Mouse (Mus musculus): ENCODE measurements around the gene Reln.

Gene Reln

DNA sequence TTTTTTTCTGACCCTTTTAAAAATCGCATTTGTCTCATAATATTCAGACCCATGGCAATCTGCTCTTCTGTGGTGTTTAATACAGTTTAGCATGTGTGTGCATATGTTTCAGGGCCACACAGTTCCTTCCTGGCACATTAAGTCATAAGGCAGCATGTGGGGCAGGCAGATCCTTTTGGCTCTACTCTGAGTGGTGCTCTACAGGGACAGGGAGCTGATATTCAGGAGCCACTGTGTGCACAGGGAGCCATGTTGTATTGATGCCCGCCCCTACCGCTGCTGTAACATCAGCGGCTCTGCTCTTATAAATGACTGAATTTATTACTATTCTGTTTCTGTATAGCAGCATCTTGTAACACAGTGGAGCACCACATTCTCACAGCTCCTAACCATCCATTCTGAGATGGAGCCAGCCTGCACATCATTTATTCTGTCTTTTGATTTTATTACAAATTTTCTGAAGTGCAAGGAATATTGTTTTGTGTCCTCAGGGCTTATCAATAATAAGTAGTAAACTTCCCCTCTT, 410.3 kb downstream of the Reln start:
- no peak for DNase-seq (ENCODE audit: low spot score in 2 of 2)

DNA sequence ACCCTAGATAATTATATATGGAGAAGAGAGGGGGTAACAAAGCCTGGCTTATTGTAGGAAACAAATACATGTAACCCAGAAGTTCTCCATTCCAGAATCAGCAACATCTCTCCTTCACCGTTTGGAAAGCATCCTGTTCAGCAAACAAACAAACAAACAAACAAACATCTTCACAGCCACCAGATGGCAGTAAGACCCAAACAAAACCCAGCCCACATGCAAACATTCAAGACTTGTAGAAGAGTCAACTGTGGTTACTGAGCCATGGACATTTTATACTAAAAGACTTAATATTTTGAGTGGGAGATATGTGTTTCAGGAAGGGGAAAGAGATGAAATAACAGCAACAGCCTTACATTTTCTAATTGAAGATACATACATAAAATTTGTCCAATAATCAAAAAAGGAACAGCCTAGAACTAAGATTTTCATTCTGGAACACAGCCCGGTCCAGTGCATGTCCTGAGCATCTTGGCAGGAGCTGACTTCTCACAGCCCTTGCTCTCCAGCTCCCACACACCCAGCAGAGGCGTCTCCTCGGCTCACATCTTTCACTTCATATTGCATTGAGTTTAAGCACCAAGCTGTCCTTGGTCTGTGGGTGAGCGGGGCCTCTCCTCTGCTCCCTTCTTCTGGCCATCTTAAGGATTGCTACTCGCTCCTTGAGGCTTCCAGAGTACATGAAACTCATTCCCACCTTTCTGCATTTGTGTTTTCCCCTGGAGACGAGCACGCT, 411.0 kb downstream of the Reln start:
- DNase-seq (ENCODE audit: low spot score in 2 of 2) = no peak

DNA sequence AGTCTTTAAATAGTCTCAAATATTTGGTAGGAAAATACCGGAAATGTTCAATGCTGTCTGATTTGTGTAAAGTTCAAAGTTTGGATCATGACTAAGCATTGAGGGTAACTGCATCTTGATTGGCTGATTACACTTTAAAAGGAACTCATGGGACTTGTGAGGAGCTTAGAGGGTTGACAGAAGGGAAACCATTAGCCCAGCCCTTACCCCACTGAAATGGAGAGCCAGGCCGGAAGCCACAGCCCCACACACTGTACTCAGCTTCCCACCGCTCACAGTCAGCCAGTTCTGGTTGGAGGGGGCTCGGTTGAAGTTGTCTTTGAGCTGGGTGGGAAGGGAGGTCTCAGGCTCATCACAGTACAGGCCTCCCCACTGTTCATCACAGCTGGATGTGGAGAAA, 413.4 kb downstream of the Reln start:
- DNase-seq (ENCODE audit: low spot score in 2 of 2) = no peak

DNA sequence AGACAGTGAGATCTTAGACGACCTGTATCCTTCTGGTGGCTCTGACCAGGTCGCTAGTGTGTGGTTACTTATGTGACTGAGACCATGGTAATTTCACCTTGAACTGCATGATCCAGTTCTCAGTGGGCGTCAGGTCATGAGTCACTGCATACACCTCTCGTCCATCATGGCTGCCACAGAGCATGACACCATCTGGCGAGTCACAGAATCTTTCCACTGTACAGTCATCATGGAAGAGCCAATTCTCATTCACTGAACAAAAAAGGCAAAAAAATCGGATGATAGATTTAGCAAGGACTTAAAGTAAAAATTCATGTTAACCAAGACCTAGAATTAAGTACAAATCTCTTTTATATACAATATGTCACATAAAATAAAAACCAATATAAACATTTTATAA, 424.2 kb downstream of the Reln start:
- DNase-seq (ENCODE audit: low spot score in 2 of 2) = no peak

DNA sequence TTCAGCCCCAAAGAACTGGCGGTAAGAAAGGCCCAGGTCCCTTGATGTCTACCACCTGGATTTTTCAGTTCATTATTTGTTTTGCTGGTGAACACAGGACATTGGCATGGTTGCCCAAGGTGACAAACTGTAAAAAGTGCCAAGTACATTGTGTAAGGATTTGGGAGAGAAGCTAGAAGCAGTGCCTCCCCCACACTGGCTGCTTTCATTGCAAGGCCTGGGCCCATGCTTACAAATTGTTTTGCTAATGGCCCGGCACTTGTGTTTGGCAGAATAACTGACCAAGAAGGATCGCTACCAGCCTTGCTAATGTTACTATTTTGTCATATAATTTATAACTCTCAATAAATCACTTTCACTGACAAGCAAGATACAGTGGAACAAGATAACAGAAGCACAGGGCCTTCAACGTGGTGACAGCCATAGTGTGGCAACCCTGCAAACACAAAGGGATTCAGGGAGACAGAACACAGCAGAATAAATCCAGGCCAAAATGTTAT, 425.2 kb downstream of the Reln start:
- DNase-seq (ENCODE audit: low spot score in 2 of 2) = no peak

DNA sequence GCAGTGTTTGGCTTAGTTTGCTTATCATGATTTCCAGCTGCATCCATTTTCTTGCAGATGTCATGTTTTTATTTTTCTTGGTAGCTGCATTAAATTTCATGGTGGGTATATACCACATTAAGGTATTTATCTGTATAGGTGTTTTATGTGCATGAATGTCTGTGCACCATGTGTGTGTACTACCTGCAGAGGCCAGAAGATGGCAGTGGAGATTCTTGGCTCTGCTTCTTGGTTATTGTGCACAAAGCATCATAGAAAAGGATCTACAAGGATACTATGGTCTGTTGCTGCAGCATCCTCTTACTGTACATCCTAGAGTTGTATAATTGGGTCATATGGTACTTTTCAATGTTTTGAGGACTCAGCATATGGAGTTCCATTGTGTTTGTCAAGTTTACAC, 428.5 kb downstream of the Reln start:
- no peak for DNase-seq (ENCODE audit: low spot score in 2 of 2)

DNA sequence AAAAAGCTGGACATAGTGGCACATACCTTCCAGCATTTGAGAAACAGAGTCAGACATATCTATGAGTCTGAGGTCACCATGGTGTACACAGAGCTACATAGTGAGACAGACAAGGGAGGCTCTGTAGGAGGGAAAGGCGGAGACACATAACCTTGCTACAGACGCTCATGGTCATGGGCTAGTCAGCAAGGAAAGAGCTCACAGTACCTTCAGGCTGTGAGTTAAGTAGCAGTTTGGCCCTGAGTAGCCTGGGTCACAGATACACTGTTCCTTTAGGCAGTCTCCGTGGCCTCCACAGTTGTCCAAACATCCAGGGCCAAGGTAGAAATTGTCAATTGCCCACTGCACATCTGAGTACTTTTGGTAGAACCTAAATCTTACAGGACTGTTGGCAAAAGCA, 429.7 kb downstream of the Reln start:
- no peak for DNase-seq (ENCODE audit: low spot score in 2 of 2)

DNA sequence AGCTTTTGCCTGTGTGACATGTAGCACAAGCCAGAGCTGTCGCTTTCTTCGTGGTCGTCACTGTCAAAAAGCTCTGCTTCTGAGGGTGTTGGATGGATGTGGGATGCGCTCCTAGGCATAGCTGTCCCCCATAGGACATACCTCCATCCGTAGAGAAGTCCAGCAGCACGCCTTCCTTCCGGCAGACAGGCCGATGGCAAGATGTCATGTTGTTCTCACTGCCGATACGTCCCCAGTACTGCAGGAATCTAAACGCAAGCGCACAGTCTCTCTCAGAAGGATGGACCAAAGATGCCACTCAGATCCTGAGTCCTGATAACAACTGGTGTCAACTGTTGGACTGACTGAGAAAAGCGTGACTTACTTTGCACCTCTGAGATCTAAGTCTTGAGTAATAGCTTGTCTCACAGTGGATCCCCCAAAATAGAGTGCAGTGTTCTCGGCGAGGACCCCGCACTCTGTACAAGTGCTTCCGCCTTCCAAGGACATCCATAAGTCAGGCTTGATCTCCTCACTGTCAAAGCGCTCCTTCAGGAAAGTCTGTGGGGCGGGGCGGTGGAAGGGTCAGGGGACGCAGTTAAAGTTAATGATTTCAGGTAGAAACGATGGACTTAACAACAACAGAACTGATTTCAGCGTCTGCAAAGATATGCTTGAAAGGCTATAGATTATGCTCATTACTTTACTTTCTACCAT, 431.5 kb downstream of the Reln start:
- DNase-seq (ENCODE audit: low spot score in 2 of 2) = no peak

DNA sequence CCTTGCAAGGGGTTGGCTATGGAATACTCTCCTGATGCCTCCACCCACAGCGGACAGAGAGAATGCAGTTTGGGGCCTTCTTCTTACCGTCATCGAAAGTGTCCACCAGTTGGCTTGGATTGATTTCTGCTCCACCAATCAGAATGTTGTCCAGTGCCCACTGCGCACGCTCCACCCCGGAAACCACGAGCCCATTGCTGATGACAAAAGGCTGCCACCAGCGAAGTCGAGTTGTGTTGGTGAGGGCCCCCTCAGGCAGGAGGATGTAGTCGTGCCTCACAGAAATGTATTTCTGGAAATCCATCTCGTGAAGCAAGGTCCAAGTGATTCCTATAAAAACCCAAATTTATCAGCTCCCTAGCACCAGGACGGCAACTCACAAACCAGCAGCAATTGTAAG, 433.8 kb downstream of the Reln start:
- DNase-seq (ENCODE audit: low spot score in 2 of 2) = no peak

DNA sequence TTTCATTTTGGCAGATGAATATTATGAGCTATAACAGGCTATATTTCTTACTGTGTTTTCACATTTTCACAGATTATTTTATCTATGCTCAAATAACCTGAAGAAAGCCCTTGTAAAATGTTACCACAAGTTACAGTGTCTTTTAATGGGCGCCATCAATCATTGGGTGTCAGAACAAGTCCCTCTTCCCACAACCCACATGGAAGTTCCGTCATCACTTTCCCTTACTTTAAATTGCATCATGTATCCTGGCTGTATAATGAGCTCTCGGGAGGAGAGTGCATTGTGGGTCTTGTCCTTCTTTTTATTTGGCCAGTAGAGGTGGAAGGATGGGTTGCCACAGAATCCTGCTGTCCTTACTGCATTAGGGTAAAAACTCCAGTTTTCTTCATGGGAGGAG, 434.8 kb downstream of the Reln start:
- DNase-seq (ENCODE audit: low spot score in 2 of 2) = no peak

DNA sequence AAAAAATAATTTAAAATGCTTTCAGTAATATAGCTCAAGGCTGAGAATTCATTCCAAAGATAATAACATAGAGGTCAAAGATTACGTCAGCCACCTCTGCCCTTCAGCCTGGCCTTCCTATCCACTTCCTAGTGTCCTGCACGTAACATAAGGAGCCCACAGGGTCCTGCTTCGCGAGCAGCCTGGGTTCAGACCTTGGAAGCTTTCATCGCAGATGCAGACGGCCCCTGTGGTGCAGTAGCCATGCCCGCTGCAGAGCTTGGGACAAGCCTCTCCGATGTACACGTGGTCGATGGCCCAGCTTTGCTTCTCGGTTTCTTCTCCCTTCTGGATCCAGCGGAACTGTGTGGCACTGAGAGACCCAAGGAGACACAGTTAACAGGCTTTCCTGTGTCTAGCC, 443.1 kb downstream of the Reln start:
- DNase-seq (ENCODE audit: low spot score in 2 of 2) = no peak

DNA sequence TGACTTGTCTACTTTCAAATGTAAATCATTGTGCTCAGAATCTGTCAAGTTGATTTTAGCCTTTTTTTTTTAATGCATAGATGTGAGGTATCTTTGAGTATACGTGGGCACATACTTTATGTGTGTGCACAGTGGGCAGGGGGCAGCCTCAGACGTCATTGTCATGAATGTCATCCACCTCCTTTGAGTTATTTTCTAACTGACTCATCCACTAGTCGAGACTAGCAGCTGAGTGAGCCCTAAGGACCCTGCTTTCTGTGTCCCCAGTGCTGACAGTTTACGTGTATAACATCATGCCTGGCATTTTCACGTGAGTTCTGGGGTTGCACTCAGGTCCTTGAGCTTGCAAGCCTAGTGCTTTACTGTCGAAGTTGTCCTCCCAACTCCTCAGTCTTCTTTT, 443.6 kb downstream of the Reln start:
- DNase-seq (ENCODE audit: low spot score in 2 of 2) = no peak

DNA sequence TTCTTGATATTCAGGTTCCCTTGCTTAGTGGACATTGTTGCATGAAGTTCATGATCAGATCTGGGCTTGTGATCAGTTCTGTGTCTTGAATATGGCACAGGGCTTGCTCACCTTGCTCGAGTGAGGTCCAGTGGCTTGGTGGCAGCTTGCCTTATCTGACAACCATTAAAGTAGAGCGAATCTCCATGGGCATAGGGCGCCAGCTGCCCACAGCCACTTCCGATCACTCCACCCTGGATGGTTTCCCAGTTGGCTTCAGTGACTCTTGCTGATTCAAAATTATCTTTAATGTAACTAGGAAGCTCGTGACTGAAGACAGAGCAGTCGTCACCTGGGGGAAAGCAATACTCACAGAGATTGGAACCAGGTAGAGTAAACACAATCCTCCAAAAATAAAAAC, 445.6 kb downstream of the Reln start:
- DNase-seq (ENCODE audit: low spot score in 2 of 2) = no peak

DNA sequence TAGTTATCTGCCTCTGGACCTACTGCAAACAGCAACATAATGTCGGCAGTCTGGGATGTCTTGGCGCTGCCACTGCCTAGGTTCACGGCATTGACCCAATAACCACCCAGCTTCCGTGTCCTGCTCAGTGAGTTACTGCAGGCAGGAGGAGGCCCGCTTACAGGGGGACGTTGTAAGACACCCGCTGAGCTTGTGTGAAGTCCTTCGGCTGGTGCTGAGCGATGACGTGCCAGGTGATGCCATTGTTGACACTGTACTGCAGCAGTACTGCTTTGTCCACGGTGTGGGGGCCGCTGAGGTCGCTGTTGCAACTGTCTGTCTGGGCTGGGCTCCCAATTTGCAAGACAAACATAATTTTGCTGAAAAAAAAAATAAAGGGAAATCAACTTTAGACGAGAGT, 447.9 kb downstream of the Reln start:
- DNase-seq (ENCODE audit: low spot score in 2 of 2) = no peak

DNA sequence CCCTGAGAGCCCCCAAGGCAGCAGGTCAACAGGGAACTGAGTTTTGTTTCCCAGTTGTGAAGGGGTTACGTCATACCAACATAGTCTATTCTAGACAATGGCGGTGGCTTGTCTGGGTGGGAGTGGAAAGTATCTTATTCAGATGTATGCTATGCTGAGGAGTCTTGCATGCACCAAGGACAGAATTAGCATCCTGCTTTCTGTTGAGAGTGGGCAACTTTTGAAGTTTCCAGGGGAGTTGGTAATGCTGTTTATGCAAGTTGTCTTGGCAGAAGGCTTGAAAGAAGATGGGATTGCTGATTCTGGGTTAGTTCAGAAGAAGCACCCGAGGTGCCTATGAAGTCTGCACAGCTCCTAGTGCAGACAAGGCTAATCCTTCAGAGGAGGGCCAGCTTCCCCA, 450.3 kb downstream of the Reln start:
- no peak for DNase-seq (ENCODE audit: low spot score in 2 of 2)

DNA sequence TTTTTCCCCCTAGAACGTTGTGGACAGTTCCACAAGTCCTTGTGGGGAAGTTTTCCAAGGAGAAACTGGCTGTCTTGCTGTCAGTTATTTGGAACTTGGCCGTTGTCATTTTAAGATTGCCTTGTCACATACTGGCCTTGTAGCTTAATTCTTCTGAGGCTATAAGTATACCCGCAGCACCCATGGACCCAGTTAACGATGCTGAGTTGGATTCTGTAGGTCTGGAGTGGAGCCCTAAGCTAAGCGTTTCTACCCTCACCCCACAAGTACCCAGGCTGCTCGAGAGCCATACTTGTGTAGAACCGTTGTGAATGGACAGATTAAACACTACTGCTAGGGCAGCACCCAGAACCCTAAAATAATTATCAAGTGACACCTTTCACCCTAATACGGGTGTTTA, 477.8 kb downstream of the Reln start:
- DNase-seq (ENCODE audit: low spot score in 2 of 2) = no peak

DNA sequence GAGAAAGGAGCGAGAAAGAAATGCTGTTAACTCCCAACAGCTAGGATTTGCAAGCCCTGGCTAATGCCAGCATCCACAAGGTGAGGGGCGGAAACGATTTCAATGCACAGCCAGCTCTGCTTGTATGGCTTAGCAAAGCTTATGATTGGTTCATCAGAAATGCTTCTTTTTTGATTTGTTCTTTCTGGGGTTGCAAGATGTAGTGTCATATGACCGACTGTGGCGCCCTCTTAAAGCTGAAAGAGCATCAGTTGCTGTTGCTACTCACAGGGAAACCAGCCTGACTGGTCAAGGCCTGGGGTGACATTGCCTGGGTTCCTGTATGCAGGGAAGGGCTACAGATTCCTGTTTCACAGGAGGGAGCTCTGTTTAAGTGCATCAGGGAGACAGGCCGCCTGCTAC, 478.2 kb downstream of the Reln start:
- no peak for DNase-seq (ENCODE audit: low spot score in 2 of 2)

DNA sequence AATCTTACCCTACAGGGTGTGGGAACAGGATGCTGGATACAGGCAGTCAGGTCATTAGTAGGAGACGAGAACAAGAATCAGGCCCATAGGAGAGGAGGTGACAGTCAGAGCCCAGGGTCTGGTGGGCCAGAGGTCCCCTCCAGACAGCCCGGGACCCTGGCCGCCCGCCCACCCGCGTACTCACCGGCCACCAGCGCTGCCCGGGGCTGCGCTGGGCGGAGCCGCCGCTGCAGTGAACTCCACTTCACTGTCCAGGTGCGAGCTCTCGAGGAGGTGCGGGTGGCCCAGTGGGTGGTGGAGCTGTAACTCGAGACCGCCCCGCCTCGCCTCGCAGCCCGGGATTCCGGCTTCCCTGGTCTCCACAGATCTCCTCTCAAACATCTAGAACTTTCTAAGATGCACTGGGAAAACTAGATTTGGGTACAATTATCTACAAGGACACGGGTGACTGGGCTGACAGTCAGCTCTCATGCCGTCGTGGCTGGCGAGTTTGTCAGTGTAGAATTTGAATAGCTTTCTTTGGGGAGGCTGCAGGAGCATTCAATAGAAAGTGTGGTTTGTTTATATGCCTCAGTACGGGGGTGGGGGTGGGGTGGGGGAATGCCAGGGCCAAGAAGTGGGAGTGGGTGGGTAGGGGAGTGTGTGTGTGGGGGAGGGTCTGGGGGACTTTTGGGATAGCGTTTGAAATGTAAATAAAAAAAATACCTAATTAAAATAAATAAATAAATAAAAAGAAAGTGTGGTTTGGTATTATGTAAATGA, 479.0 kb downstream of the Reln start, which contains the start of gene Slc26a5:
Gene Slc26a5, minus strand, starts transcription at position 259 of the 762 bp plus-strand sequence.
- DNase-seq (ENCODE audit: low spot score in 2 of 2) = no peak

DNA sequence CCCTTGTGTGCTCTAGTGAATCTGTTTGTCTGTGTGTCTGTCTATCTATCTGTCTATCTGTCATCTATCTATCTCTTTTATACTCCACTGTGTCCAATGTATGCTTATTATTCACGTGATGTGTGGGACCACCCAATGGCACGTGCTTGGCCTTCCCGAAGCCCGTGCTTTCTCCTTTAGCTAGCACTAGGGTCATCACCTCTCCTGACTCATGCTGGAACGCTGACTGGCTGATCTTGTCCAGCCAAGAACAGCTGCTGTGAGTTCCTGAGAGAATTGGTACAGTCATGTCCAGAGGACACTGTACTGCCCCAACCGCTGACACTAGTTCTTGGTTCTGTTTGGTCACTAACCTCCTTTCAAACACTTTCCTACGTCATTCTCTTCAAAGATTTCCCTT, 485.8 kb downstream of the Reln start:
- DNase-seq (ENCODE audit: low spot score in 2 of 2) = no peak

DNA sequence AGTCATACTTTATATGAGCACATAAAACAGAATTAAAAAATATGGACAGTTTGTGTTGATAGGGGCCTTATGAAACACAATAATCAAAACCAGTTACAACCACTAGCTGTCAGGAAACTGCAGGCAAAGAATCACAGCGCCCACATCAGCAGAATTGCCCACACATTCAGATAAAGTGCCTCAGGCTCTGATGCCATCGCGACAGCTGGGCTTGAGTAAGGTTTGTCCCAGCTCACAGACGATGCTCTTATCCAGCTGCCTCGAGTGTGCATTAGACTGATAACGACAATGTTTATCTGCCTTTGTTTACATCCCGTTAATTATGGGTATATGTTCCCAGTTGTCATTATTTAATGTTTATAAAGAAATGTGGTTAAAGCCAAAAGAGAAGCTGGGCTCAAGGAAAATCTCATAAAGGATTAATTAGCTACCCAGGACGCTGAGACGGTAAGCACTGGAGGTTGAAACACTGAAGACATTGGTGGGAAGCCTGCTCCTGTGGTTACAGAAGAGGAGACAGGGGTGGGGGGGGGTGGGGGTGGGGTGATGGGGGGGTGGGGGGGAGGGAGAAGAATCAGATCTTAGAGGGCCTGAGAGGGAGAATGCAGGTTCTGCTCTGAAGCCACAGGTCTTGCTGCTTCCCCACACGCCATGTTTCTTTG, 492.7 kb downstream of the Reln start:
- DNase-seq (ENCODE audit: low spot score in 2 of 2) = no peak

DNA sequence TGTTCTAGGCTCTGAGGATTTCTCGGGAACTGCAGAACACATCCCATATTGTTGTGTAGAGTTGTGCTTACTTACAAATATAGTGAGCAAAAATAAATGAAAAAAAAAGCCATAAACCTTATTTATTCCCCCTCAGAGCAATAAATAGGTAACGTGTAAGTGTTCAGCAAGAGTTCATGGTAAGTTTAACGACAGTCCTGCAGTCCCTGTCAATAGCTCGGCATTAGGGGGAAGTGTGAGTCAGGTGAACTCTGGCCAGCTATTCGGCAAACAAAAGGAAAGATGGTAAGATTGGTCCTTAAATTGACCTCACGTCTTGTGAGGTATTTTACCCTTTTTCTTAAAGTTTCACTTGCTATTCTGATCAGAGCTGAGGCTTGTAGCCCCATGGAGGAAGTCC, 497.1 kb downstream of the Reln start:
- no peak for DNase-seq (ENCODE audit: low spot score in 2 of 2)

Data from heart, adult 9 months (tissue).